Mouse (Mus musculus) bone marrow, adult 2 months (tissue): ENCODE results near the gene Mpdz.

Source experiments
- CTCF ChIP-seq: fragments of 200-500 bp; IDR thresholded peaks from 2 replicates; pipeline ENCODE4 v1.5.1; 2011; ENCODE audit warnings: low read length, control low read depth; ENCODE audit not compliant: control insufficient read depth, insufficient read depth
- POLR2A ChIP-seq: fragments of 200-500 bp; IDR thresholded peaks from 2 replicates; pipeline ENCODE4 v1.6.1; 2011; ENCODE audit warnings: low read depth, mild to moderate bottlenecking, control low read depth, low read length, borderline replicate concordance; ENCODE audit not compliant: control insufficient read depth

- TF ChIP-seq CTCF (no peak), POLR2A (no peak)
Observed at GRCm38 (mm10) chr4:81332901-81333627, 109.6 kb downstream of the Mpdz start.
